Mouse (Mus musculus) 3134 (cell line): ENCODE data around the gene Tenm2.
A peak's percentile ranks its signal among the peaks of the same experiment; 100 is the strongest.

ENCODE experiments used
- DNase-seq: peaks from one replicate; pipeline ENCODE4 v3.0.0-alpha.2; 2011; ENCODE audit warnings: low spot score; ENCODE audit not compliant: insufficient read length; ENCODE audit errors: extremely low read depth

Tenm2 gene

DNA sequence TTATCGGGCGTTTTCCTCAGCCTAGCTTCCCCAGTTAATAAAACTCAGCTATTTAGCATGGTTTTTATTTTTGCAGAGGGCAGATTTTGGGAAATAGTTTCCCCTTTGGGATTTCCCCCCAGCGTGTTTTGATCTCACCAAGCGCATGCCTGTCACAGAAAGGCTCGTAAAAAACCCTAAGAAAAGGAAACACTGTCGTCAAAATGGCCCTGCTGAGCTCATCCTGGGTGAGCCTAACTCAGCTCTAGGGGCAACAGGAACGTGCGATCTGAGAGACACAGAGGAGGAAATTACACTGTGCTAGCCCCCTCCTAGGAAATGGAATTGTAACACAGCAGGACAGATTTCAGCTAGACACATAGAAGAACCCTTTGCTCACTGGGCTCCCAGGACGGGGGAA is 1204.0 kb downstream of the Tenm2 start:
- no peak for DNase-seq

DNA sequence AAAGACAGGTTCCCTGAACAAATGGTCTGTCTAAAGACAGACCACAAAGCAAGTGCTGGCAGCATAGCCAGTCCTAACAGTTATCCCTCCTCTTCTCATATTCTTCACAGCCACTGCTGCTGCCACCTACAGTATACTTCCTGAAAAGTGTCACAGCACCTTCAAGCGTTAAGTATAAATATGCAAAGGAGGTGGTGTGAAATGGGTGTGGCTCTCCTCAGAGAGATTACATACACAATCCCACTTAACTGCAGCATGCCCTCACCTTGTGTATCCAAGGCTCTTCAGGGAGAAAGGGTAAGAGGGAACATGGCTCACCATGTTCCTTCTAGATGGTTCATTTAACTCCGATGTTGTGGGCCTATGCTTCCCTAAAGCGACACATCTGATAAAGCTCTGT is 1215.8 kb downstream of the Tenm2 start:
- DNase-seq: no peak

DNA sequence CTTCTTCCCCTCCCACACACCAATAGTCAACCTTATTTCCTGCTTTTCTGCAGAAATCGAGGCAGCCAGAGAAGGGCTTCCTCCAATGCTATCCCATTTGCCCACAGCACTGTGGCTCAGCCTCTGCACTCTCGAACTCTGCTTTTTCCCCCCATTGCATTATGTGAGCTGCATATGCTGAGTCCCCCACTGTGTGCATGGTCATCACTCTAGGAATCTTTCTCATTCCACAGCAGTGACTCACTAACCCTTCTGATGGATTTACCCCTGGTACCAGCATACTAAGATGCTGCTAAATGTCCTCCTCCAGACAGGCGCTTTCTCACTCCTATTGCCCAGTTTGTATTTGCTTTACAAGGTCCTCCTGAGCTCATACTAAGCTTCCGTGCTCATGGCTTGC is 1222.6 kb downstream of the Tenm2 start:
- no peak for DNase-seq

DNA sequence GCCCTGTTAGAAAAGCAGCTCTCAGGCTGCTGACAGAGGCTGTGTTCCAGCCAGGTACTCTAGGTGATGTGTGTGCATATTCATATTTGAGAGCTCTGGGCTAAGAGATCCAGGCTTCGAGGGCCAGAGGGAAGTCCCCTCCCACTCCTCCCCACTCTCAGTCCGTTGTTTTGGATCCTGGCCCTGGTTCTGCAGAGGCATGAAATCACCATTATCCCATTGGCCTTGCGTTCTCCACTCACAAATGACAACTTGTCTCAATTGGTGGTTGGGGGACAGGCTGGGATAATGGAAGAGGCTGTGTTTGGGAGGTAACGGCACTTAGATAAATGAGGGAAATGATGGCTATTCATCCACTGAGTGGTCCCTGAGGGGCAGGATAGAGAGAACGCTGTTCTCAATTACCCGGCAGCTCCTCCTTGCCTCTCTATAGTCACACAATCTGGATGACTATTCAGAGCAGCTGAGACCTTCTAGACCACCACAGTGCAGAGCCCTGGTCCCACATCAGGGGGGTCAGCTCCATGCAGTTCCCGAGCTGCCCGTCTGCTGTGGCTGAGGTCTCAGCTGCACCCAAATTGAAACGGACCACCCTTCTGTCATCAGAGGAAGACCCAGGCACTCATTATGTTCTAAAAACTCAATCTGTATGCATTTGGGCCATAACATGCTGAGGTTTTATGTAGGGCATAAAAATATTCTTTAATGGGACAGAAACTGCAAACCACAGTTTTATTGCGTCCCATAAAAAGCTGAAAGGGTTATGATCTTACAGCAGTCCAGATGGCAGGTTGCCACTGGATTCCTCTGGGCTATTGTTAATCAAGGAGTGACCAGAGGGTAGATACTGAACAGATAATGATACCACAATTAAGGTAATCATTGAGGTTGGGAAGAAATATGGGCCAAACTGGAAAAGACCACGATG is 1226.2 kb downstream of the Tenm2 start:
- DNase-seq: no peak

DNA sequence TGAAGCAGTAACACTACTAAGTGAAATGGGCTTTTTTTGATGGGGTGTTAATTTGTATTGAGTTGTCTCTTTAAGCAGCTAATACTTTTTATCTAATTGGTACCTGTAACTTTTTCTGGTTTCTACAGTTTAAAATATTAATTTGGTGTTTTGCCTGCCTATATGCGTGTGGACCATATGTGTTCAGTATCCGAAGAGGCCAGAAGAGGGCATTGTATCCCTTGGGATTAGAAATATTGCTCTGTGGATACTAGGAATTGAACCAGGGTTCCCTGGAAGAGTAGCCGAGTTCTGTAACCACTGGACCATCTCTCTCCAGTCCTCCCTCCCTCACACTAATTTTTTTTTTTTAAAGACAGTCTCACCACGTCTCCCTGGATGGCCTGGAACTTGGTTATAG is 1232.9 kb downstream of the Tenm2 start:
- DNase-seq: no peak

DNA sequence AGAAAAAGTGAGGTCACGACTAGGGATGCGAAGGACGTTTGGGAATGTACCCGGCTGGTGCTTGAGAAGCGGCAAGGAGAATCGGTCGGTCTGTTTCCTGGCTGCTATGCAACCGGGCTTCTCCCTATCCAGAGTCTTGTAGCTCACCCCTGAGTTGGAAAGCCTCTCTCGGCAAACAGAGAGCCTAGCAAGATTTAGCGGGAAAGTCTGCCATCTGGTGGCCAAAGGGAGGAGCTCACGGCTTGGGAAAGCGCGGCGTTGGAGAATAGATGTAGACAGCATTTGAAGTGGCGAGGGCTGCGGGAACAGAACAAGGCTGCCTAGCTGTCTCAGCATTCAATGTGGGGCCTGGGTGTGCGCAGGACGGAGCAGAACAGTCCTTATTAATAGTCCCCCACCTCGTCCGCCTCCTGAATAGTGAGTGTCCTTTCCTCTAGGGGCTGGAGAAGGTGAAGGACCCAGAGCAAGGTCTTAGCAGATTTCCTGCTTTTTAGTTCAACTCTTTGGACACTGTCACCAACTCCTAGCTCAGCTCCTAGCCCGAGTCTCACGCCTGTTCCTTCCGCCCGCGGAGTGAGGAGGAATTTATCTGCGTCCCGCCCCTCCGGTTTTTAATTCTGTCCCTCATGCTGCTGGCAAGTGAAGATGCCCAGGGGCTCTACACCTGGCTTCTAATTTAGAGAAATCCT is 1234.3 kb downstream of the Tenm2 start:
- peak; percentile 68 for DNase-seq

DNA sequence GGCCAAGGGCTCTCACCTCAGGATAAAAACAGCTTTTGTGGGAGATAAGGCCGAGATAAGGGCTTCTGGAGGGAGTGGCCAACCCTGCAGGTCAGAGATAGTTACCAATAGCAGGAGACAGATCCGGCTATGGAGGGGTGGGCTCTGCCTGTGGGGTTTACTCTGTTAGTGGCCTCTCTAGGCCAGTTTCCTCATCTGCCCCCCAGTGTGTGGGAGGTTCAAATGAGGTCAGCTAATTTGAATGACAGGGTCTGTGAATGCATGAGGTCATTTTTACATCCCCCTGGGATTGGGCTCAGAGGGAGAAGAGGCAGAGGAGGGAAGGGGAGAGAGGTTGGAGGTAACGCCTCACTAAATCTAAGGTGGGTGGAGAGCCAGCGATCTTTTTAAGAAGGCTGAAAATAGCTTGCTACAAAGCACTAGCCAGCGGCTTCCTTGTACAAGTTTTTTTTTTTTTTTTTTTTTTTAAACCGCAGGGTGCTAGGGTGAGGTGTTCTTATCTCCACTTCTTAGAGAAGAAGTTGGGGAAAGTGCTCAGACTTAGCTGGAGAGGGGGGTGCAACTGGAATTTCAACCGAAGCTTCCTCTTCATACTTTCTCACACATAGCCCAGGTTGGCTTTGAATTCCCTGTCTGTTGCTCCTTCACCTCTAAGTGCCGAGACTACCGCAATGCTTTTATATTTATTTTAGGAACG is 1235.0 kb downstream of the Tenm2 start:
- DNase-seq: no peak

DNA sequence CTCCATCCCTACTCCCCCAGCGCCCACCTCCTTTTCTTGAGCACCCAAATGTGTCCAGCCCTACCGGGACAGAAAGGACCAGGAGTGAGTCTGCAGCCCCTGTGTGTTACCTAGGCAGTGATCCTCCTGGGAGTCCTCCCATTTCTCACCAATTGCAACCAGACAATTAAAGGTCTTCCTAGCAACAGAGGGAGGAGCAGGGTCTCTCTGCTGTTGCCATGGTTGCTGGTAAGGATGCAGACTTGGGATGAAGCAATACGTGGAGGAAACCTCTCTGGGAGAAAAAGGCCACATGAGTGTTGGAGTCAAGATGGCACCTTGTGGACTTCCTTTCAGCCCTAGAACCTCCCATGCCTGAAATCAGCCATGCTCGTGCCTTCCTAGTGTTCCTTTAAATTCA is 1235.7 kb downstream of the Tenm2 start:
- no peak for DNase-seq

DNA sequence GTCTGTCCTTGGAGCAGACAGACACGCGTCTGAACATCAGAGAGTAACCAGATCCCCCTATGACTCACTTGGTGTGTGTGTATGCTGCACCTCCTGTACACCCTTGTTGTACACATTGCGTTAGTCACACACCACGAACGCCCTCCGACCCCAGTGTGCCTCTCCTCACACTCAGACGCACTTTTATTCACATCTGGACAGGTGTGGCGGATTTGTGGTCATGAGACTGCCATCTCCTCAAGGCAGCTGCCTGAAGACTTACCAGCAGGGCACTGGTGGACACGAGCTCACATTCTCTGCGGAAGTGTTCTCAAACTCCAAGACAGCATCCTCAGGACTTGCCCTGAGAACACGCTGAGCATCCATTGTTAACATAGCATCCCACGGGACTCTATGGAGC is 1237.7 kb downstream of the Tenm2 start:
- DNase-seq: peak; percentile 26

DNA sequence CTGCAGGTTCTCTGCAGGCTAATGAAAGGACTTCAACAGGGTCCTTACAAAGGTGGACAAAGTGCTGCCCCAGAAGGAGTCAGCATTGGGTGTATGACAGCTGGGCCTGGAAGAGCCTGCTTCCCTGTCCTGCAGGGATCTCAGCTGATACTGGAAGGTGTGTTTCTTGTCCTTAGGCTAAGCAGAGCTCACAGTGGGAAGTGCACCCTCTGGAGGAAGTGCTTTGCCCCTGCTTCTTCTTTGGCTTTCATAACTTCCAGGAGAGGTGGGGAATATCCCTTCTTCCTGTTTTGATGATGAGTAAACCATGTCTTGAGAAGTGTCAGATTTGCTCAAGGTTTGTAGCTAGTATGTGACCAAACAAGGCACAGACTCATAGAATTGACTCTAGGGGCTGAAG is 1240.5 kb downstream of the Tenm2 start:
- no peak for DNase-seq

DNA sequence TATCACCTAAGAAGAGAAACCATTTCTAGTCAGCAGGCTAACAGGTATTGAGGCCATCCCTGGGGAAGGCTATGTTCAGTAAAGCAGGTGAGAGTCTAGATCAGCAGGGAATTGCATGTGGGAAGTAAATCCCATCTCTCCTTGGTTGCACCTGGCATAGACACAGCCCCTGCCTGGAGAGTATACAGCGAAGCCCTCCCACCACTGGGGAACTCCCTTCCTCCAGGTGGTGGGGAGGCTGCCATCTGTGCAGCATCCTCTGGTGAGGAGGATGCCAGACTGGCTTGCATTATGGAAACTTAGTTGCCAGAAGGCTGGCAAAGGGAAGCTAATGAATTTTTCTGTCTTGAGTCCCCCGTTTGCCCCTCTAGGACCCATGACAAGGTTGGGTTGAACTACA is 1243.9 kb downstream of the Tenm2 start:
- DNase-seq: no peak

DNA sequence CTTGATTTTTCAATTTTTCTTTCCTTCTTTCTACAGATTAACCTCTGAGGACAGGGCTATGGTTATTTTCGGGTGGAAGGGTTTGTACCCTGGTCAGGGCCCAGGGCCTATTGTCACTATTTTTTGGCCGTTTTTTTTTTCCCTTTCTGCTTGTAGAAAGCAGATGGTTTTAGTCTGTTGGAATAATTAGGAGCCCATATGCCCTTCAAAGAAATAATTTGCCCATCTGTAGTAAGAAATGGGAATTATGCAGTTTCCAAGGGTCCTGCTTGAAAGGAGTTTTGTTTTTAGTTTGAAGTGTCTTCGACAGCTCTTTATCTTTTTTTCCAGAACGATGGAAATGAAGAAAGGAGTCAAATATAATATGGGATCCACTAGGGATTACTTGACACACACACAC is 1245.8 kb downstream of the Tenm2 start:
- no peak for DNase-seq

DNA sequence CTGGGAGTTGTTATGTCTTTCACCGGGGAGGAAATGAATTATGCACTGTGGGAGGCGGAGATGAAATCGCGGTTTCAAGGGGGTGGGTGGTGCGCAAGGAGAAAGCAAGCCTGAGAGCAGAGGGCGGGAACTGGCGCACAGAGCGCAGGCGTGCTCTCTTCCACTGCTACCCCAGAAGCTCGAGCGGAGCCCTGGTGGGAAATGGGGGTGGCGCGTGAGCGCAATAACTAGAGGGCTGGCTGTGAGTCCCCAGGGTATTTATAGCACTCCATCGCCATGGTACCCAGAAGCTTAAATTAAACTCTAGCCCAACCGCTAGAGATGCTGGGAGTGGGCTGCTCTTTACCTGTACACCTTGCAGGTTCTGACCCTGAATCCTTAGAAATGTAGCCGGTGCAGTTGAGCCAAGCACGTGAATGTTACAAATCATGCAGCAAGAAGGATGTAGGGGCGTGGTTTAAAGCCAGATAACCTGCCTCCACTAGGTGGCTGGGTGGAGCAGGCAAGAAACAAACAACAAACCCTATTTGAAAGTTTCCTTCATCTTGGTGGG is 1249.8 kb downstream of the Tenm2 start:
- DNase-seq: no peak

DNA sequence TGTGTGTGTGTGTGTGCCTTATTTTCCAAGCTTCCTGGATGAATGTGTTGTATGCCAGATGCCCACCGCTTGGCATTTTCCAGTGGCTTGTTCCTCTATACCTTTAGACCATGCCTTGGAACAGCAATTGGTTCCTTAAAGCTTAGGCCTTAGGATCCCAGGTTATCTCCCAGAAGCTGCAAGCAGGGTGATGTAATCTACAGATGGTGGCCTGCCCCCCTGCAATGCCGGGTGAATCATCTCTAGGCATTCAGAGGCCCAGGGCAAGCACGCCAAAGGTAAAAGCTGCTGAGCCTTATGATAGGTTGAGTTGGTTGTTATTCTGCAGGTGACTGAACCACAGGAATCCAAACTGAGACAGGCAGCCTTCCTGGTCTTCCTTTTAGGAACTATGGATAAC is 1253.0 kb downstream of the Tenm2 start:
- peak; percentile 30 for DNase-seq

DNA sequence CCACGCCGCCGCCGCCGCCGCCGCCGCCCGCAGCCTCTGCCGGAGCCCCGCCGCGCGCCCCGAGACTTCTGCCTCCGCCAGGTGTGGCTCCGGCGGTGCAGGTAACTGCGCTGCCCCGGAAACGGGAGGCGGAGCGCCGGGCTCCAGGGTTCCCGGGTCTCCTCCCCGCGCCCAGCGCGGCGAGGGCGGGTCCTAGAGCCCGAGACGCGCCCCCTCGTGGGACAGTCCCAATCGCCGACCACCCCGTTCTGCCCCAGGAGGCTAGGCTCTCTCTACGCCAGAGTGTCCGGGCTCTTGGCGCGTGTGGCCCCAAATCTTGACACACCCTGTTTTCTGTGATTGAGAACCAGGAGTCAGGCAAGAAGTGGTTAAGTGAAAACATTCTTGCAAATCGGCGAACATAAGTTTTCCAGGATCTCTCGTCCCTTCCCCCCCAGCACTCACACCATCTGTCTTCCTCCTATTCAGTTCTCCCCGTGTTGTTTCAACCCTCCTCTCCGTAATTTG is 1255.3 kb downstream of the Tenm2 start, which contains the start of gene Wwc1:
Gene Wwc1, minus strand, starts transcription at position 117 of the 507 bp plus-strand sequence.
- peak; percentile 72 for DNase-seq

DNA sequence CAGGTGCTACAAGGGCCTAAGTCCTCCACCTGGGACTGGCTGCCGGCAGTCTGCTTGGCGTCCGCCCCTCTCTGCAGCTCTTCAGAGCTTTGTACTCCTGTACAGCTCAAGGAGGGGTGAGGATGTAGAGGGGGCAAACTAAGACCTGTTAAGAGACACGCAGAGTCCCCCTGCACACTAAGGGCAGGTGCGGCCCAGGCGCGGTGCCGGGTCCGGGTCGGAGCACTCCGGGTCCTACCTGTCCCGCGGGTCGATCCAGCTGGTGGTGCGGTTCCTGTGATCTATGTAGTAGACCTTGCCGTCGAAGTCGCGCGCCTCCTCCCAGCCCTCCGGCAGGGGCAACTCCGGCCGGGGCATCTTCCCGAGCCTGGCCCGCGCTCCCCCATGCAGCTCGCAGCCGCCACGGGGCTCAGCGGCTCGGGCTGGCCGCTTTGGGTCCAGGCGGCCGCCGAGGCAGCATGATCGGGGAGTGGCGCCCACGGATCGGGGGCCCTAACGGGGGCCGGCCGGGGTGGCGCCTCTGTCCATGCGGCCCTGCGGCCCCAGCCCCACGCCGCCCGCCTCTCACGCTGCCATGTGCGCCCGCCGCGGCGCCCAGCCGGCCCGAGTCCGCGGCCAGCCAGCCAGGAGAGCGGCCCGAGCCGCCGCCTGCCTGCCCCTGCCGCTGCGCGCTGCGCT is 1255.9 kb downstream of the Tenm2 start:
- DNase-seq: peak; percentile 56

DNA sequence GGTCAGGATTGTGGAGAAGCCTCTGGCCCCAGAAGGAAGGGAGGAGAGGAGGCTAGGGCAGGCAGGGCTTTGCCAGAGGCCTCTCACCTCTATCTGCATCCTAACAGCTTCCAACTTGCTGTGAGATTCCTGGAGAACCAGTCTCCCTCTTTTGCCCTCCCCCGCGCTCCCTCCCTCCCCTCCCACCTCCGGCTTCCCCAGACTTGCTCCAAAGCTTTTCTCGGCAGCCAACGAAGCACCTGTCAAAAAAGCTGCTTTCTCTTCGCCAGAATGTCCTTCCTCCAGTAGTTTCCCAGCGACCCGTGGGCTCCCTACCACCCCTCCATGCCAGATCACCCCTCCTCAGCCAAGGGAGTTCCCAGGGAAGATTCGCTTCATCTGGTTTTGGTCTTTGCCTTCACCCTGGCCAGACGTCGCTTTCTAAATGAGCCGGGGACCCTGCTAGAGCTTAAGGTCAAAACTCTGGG is 1256.5 kb downstream of the Tenm2 start:
- no peak for DNase-seq

DNA sequence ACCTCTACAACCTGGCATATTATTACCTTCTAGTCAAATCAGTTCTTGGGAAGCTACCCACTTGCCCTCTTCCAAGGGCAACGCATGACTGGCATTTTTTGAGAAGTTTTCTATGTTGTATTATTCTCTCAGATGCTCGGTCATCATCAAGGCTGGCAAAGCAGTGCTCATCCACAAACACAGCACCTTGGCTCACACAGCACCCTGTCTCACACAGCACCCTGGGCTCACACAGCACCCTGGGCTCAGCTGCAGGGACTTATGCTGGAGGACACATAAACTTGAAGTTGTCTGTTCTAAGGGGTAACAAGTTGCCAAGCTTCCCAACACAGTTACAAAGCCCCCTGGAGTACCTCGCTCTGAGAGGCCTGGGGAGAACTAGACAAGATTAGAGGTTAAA is 1258.0 kb downstream of the Tenm2 start:
- no peak for DNase-seq

DNA sequence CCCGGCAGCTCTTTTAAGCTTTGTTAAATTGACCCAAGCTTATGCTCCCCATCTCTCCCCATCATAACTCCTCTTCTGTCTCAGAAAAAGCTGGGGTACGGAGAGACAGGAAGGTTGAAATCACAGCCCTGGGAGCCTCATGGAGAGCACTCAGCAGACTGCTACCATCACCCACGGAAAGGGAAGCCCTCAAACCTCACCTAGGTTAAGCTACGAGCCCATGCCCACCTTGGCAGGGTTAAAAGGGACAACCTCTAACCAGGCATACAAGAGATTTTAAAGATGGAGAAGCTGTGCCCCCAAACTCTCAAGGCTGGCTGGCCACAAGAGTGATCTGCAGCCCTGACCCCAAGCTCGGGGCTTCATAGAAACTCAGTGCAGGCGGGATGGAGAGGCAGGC is 1258.7 kb downstream of the Tenm2 start:
- no peak for DNase-seq

DNA sequence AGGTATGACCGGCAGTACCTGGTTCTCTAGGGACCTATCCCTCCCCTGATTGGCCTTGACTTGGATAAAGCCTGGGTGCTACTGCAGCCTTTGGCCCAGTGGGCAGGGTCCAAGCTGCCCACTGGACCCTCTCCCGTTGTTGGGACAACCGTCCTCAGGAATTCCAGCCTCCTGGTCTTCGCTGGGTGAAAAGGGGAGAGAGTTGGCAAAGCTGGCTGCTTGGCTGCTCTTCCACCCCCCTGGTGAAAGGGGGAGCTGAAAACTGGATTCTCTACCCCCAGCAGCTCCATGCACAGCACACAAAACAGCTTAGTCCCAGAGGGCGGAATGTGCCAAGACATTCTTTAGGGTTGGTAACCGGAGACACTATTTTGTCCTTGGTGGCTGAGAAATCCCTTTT is 1259.3 kb downstream of the Tenm2 start:
- no peak for DNase-seq
